Mouse (Mus musculus) olfactory bulb, adult 2 months (tissue): ENCODE measurements around the gene Camta1.

ENCODE experiments used
- CTCF ChIP-seq: fragments of 200-500 bp; IDR thresholded peaks from 2 replicates; pipeline ENCODE4 v1.5.1; 2012; ENCODE audit warnings: low read depth, mild to moderate bottlenecking, low read length, moderate library complexity; ENCODE audit not compliant: insufficient read depth
- POLR2A ChIP-seq: fragments of 200-500 bp; IDR thresholded peaks from 2 replicates; pipeline ENCODE4 v1.6.1; 2012; ENCODE audit warnings: mild to moderate bottlenecking, low read depth, low read length, moderate library complexity; ENCODE audit not compliant: insufficient read depth

DNA sequence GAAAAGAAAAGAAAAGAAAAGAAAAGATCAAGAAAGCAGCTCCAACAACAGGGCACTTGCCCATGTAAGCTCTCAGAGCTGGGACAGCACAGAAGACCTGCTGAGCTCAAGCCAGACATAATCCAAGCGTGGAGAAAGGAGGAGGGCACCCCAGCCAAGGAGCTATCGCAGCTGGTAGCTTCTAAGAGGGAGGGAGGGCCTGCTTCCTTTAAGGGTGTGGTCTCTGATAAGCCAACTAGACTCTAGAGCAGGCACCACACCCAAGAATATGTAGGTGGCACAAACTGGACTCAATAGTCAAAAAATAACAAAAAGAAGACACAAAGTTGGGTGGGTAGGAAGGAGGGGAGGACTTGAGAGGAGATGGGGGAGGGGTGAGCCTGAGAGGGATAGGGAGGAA lies 135.3 kb downstream of the Camta1 start:
- TF ChIP-seq CTCF (no peak), POLR2A (no peak)
